Mouse (Mus musculus): Measurements from ENCODE around the gene Ttc39d.

Ttc39d gene

GRCm38 (mm10) chr17:80267065-80267464 lies 59.8 kb downstream of the Ttc39d start:
- DNase-seq (ENCODE audit: low spot score in 2 of 2) = no peak

All from cerebellum, postnatal 4 days (tissue).